Mouse (Mus musculus) spleen, adult 12 weeks (tissue): Measurements from ENCODE around the gene Gm17651.
A peak's percentile ranks its signal among the peaks of the same experiment; 100 is the strongest.

Experiments used
- DNase-seq: peaks from one replicate; pipeline ENCODE4 v3.0.0; 2022; ENCODE audit warnings: low spot score

Gene Gm17651

GRCm38 (mm10) chr3:97629941-97630340, 44.6 kb downstream of the Gm17651 start:
- DNase-seq: no peak

DNA sequence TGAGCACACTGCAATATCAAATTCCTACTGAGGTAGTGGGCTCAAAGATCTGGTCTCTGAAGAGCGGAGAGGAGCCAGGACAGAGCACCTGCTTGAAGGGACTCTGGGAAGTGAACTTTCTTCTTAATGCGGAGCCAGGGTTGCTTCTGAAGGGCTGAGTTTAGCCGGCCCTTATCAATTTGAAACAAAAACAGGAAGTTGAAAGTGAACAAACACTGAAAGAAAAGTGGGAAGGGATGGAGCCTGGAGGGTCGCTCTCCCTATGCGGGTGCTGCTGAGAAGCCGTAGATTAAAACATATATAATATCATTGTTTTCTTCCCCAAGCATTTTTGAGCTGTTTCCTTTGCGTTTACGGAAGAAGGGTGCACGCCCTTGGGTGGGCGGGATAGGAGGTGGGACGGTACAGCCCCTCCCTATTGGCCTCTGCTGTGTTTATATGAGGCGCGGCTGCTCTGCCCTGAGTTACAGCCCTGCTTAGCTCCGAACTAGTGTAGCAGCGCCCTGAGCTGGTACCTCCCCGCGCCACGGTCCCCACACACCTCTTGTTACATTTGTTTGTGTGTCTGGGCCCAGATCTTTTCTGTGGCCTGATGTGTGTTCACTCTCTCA, 46.0 kb downstream of the Gm17651 start, which contains the start of gene Fmo5:
Gene Fmo5 (plus strand): TSS at position 414 of the 611 bp plus-strand sequence.
- peak; percentile 55 for DNase-seq

- no peak for DNase-seq
Observed at GRCm38 (mm10) chr3:97627893-97628292, 46.6 kb downstream of the Gm17651 start.

DNA sequence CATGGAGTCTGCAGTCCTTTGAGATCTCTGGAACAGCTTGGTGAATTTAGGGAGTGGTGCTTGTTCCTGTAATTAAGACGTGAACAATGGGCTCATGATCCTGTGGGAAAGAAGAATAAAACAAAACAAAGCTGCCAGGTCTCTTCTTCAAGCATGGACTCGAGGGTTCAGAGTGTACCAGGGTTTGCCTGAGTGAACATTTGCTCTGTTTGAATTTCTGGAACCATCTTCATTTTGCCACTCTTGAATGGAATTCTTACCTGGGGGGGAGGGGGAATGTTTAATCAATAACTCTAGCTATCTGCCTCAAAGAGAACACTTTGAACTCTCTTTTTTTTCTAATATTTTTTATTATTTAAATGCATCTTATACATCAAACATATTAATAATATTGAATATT, 49.9 kb downstream of the Gm17651 start:
- no peak for DNase-seq
